Mouse (Mus musculus): ENCODE data around the gene Rsbn1. TPM values are rescaled to one million over a fixed set of nuclear protein-coding genes. Genes with fewer than 3 reads are reported as not detected.

Gene Rsbn1
- 23.8 and 27.6 TPM in 2 replicates for polyA plus RNA-seq (2016; fragmentation: Nextera tagmentation; extraction: Ambion mirVana)

GRCm38 (mm10) chr3:103914010-103914669, at the start of gene Rsbn1:
Gene Rsbn1 (plus strand): TSS chr3:103914120.
- H3K9ac ChIP-seq, result peak within 1 kb of the TSS; percentile 96
- whole genome bisulfite sequencing, result under 1% methylated on average over 48 of the region's 55 CpGs

GRCm38 (mm10) chr3:103864200-103864599, 49.7 kb upstream of the Rsbn1 start:
- H3K27ac ChIP-seq, result no peak overlapping the region
- H3K9ac ChIP-seq, result no peak overlapping the region
- H3K36me3 ChIP-seq, result no peaks in the 10 kb centered on the region
- H3K27me3 ChIP-seq, result no peaks in the 10 kb centered on the region
- H3K4me3 ChIP-seq, result no peak overlapping the region
- H3K4me2 ChIP-seq (replicated peaks), result no peak overlapping the region
- ATAC-seq (ENCODE audit: low FRiP score), result no peak
- WGBS, result 84% methylated on average over 6 of the region's 6 CpGs
- no peaks in the 10 kb centered on the region for H3K9me3 ChIP-seq (replicated peaks)
- no peaks in the 10 kb centered on the region for H3K4me1 ChIP-seq

More at GRCm38 (mm10) chr3:103914010-103914669, at the start of gene Rsbn1:
- Histone ChIP-seq H3K4me2 (replicated peaks) (peak within 1 kb of the TSS; percentile 75), H3K4me1 (peaks cover 11% of the 10 kb centered on the region), H3K4me3 (peak within 1 kb of the TSS; percentile 96), H3K36me3 (no peaks in the 10 kb centered on the region), H3K27me3 (no peaks in the 10 kb centered on the region), H3K27ac (peak within 1 kb of the TSS; percentile 95), H3K9me3 (replicated peaks) (no peaks in the 10 kb centered on the region)
- ATAC-seq (ENCODE audit: low FRiP score), result peak; percentile 100

- no peak overlapping the region for H3K27ac ChIP-seq
- no peaks in the 10 kb centered on the region for H3K4me1 ChIP-seq
- no peaks in the 10 kb centered on the region for H3K9me3 ChIP-seq (replicated peaks)
- no peak overlapping the region for H3K4me2 ChIP-seq (replicated peaks)
- H3K36me3 ChIP-seq, result no peaks in the 10 kb centered on the region
- H3K9ac ChIP-seq, result no peak overlapping the region
- WGBS, result 88% methylated on average over 5 of the region's 5 CpGs
- ATAC-seq (ENCODE audit: low FRiP score), result no peak
- H3K4me3 ChIP-seq, result no peak overlapping the region
- H3K27me3 ChIP-seq, result no peaks in the 10 kb centered on the region
Measured at GRCm38 (mm10) chr3:103867424-103867971, 46.4 kb upstream of the Rsbn1 start.

- 90% methylated on average over 4 of the region's 4 CpGs for WGBS
- Histone ChIP-seq H3K27me3 (no peaks in the 10 kb centered on the region), H3K9me3 (replicated peaks) (no peaks in the 10 kb centered on the region), H3K9ac (no peak overlapping the region), H3K4me2 (replicated peaks) (no peak overlapping the region), H3K27ac (no peak overlapping the region), H3K4me3 (no peak overlapping the region), H3K4me1 (no peaks in the 10 kb centered on the region), H3K36me3 (no peaks in the 10 kb centered on the region)
- ATAC-seq (ENCODE audit: low FRiP score), result no peak
Measured at GRCm38 (mm10) chr3:103868008-103868407, 45.9 kb upstream of the Rsbn1 start.

GRCm38 (mm10) chr3:103872663-103873098, 41.2 kb upstream of the Rsbn1 start:
- WGBS, result 68% methylated on average over 3 of the region's 3 CpGs
- H3K9me3 ChIP-seq (replicated peaks), result no peaks in the 10 kb centered on the region
- no peak overlapping the region for H3K9ac ChIP-seq
- H3K4me3 ChIP-seq, result no peak overlapping the region
- no peak for ATAC-seq (ENCODE audit: low FRiP score)
- no peaks in the 10 kb centered on the region for H3K27me3 ChIP-seq
- no peaks in the 10 kb centered on the region for H3K4me1 ChIP-seq
- no peaks in the 10 kb centered on the region for H3K36me3 ChIP-seq
- no peak overlapping the region for H3K4me2 ChIP-seq (replicated peaks)
- H3K27ac ChIP-seq, result no peak overlapping the region

GRCm38 (mm10) chr3:103874329-103874728, 39.6 kb upstream of the Rsbn1 start:
- H3K4me2 ChIP-seq (replicated peaks), result no peak overlapping the region
- no peak for ATAC-seq (ENCODE audit: low FRiP score)
- H3K36me3 ChIP-seq, result no peaks in the 10 kb centered on the region
- H3K9me3 ChIP-seq (replicated peaks), result no peaks in the 10 kb centered on the region
- H3K27me3 ChIP-seq, result no peaks in the 10 kb centered on the region
- H3K9ac ChIP-seq, result no peak overlapping the region
- no peaks in the 10 kb centered on the region for H3K4me1 ChIP-seq
- H3K27ac ChIP-seq, result no peak overlapping the region
- H3K4me3 ChIP-seq, result no peak overlapping the region
- WGBS, result 79% methylated on average over 7 of the region's 7 CpGs

- Histone ChIP-seq H3K4me2 (replicated peaks) (no peak overlapping the region), H3K9ac (no peak overlapping the region), H3K27ac (no peak overlapping the region), H3K4me1 (no peaks in the 10 kb centered on the region), H3K27me3 (no peaks in the 10 kb centered on the region), H3K4me3 (no peak overlapping the region), H3K36me3 (no peaks in the 10 kb centered on the region), H3K9me3 (replicated peaks) (no peaks in the 10 kb centered on the region)
- no peak for ATAC-seq (ENCODE audit: low FRiP score)
- 80% methylated on average over 11 of the region's 11 CpGs for WGBS
Measured at GRCm38 (mm10) chr3:103885946-103886345, 28.0 kb upstream of the Rsbn1 start.

- H3K4me3 ChIP-seq, result no peak overlapping the region
- WGBS, result 39% methylated on average over 3 of the region's 3 CpGs
Measured at GRCm38 (mm10) chr3:103887581-103887980, 26.3 kb upstream of the Rsbn1 start.

GRCm38 (mm10) chr3:103893374-103893773, 20.5 kb upstream of the Rsbn1 start:
- Histone ChIP-seq H3K4me3 (no peak overlapping the region), H3K4me1 (no peaks in the 10 kb centered on the region), H3K9ac (no peak overlapping the region), H3K27me3 (no peaks in the 10 kb centered on the region), H3K4me2 (replicated peaks) (no peak overlapping the region), H3K27ac (no peak overlapping the region), H3K36me3 (no peaks in the 10 kb centered on the region), H3K9me3 (replicated peaks) (no peaks in the 10 kb centered on the region)
- 88% methylated on average over 3 of the region's 3 CpGs for WGBS
- ATAC-seq (ENCODE audit: low FRiP score), result no peak

More at GRCm38 (mm10) chr3:103887581-103887980, 26.3 kb upstream of the Rsbn1 start:
- no peak for ATAC-seq (ENCODE audit: low FRiP score)
- Histone ChIP-seq H3K9ac (no peak overlapping the region), H3K27me3 (no peaks in the 10 kb centered on the region), H3K36me3 (no peaks in the 10 kb centered on the region), H3K4me2 (replicated peaks) (no peak overlapping the region), H3K27ac (no peak overlapping the region), H3K4me1 (no peaks in the 10 kb centered on the region), H3K9me3 (replicated peaks) (no peaks in the 10 kb centered on the region)

- H3K27me3 ChIP-seq, result no peaks in the 10 kb centered on the region
- no peak for ATAC-seq (ENCODE audit: low FRiP score)
- no peak overlapping the region for H3K4me3 ChIP-seq
- no peak overlapping the region for H3K27ac ChIP-seq
- WGBS, result 88% methylated on average over 1 of the region's 1 CpGs
- H3K4me2 ChIP-seq (replicated peaks), result no peak overlapping the region
- no peaks in the 10 kb centered on the region for H3K36me3 ChIP-seq
- H3K9ac ChIP-seq, result no peak overlapping the region
- H3K4me1 ChIP-seq, result no peaks in the 10 kb centered on the region
- no peaks in the 10 kb centered on the region for H3K9me3 ChIP-seq (replicated peaks)
Measured at GRCm38 (mm10) chr3:103904705-103905104, 9.2 kb upstream of the Rsbn1 start.

GRCm38 (mm10) chr3:103907335-103908030, 6.4 kb upstream of the Rsbn1 start:
- Histone ChIP-seq H3K9me3 (replicated peaks) (no peaks in the 10 kb centered on the region), H3K27ac (no peak overlapping the region), H3K4me3 (no peak overlapping the region), H3K4me1 (no peaks in the 10 kb centered on the region), H3K36me3 (no peaks in the 10 kb centered on the region), H3K9ac (no peak overlapping the region), H3K27me3 (no peaks in the 10 kb centered on the region), H3K4me2 (replicated peaks) (no peak overlapping the region)
- no peak for ATAC-seq (ENCODE audit: low FRiP score)
- WGBS, result 82% methylated on average over 5 of the region's 5 CpGs

GRCm38 (mm10) chr3:103908781-103909180, 5.1 kb upstream of the Rsbn1 start:
- H3K9me3 ChIP-seq (replicated peaks), result no peaks in the 10 kb centered on the region
- H3K4me1 ChIP-seq, result no peaks in the 10 kb centered on the region
- WGBS, result 76% methylated on average over 2 of the region's 2 CpGs
- no peak overlapping the region for H3K27ac ChIP-seq
- ATAC-seq (ENCODE audit: low FRiP score), result no peak
- H3K9ac ChIP-seq, result no peak overlapping the region
- no peaks in the 10 kb centered on the region for H3K27me3 ChIP-seq
- H3K4me2 ChIP-seq (replicated peaks), result no peak overlapping the region
- no peak overlapping the region for H3K4me3 ChIP-seq
- H3K36me3 ChIP-seq, result no peaks in the 10 kb centered on the region
